Mouse (Mus musculus): ENCODE results near the gene Foxn1. TPM values are rescaled to one million over a fixed set of nuclear protein-coding genes. Genes with fewer than 3 reads are reported as not detected.

Gene Foxn1
- polyA plus RNA-seq, 1 experiment from 2014 or later, result 0.64 TPM

GRCm38 (mm10) chr11:78424352-78424751 is 38.0 kb upstream of the Foxn1 start:
- H3K4me3 ChIP-seq (ENCODE audit: low read depth, low read length), result no peak overlapping the region
- no peak overlapping the region for H3K4me2 ChIP-seq (replicated peaks; ENCODE audit: low read depth, low read length)
- H3K9ac ChIP-seq (replicated peaks; ENCODE audit: low read depth, low read length), result no peak overlapping the region
- no peaks in the 10 kb centered on the region for H3K9me3 ChIP-seq (ENCODE audit: control insufficient read depth, low read depth, low read length)
- no peaks in the 10 kb centered on the region for H3K27me3 ChIP-seq (ENCODE audit: control insufficient read depth, insufficient read depth, low read length)
- H3K36me3 ChIP-seq (ENCODE audit: control insufficient read depth, insufficient read depth, low read length), result no peaks in the 10 kb centered on the region
- no peak for ATAC-seq (ENCODE audit: insufficient number of reproducible peaks, insufficient read depth, low FRiP score, low read depth)
- no peaks in the 10 kb centered on the region for H3K4me1 ChIP-seq (ENCODE audit: control insufficient read depth, insufficient read depth, low read length)
- 75% methylated on average over 2 of the region's 2 CpGs for WGBS
- H3K27ac ChIP-seq (ENCODE audit: low read length), result no peak overlapping the region

DNA sequence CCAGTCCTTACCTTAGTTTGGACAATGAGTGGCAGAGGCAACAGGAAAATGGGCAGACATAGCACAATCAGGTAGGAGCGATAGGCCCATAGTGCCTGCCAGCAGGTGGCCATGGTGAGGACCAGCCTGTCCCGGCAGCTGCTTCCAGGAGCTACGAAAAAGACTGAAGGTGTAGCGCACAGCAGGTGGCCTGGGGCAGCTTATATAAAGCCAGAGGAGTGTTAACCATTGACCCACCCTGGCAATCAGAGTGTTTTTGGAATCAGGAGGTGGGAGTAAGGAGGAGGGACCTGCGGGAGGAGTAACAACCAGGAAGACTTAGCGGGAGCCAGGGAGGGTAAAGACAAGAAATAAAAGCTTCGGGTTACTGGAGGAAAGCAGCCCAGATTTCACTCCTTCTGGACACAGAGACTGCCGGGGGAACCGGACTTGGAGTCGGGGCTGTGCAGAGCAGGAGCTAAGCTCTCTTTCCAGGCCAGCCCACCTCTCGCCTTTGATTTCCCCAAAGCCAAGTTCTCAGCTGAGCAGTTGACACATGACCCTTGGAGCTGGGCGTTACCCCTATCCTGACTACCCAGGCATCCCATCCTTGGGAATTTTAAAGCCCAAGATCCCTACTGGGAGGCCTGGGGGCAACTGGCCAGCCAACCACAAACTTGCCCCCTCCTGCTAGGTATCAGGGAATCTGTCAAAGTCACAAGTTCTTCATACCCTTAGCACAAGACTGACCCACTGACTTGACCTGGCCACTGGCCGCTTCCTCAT is 35.9 kb upstream of the Foxn1 start, which contains the start of gene Slc13a2:
Gene Slc13a2 (minus strand): TSS at position 163 of the 765 bp plus-strand sequence.
- no peak within 1 kb of the TSS for H3K4me3 ChIP-seq (ENCODE audit: low read depth, low read length)
- H3K27me3 ChIP-seq (ENCODE audit: control insufficient read depth, insufficient read depth, low read length), result no peaks in the 10 kb centered on the region
- H3K9me3 ChIP-seq (ENCODE audit: control insufficient read depth, low read depth, low read length), result no peaks in the 10 kb centered on the region
- no peaks in the 10 kb centered on the region for H3K36me3 ChIP-seq (ENCODE audit: control insufficient read depth, insufficient read depth, low read length)
- H3K27ac ChIP-seq (ENCODE audit: low read length), result no peak within 1 kb of the TSS
- no peak for ATAC-seq (ENCODE audit: insufficient number of reproducible peaks, insufficient read depth, low FRiP score, low read depth)
- no peaks in the 10 kb centered on the region for H3K4me1 ChIP-seq (ENCODE audit: control insufficient read depth, insufficient read depth, low read length)
- 21% methylated on average over 13 of the region's 13 CpGs for WGBS
- H3K9ac ChIP-seq (replicated peaks; ENCODE audit: low read depth, low read length), result no peak within 1 kb of the TSS
- no peak within 1 kb of the TSS for H3K4me2 ChIP-seq (replicated peaks; ENCODE audit: low read depth, low read length)

- no peaks in the 10 kb centered on the region for H3K36me3 ChIP-seq (ENCODE audit: control insufficient read depth, insufficient read depth, low read length)
- H3K4me2 ChIP-seq (replicated peaks; ENCODE audit: low read depth, low read length), result no peak overlapping the region
- H3K4me3 ChIP-seq (ENCODE audit: low read depth, low read length), result no peak overlapping the region
- WGBS, result 58% methylated on average over 13 of the region's 13 CpGs
- no peak overlapping the region for H3K27ac ChIP-seq (ENCODE audit: low read length)
- ATAC-seq (ENCODE audit: insufficient number of reproducible peaks, insufficient read depth, low FRiP score, low read depth), result no peak
- H3K9me3 ChIP-seq (ENCODE audit: control insufficient read depth, low read depth, low read length), result no peaks in the 10 kb centered on the region
- no peaks in the 10 kb centered on the region for H3K27me3 ChIP-seq (ENCODE audit: control insufficient read depth, insufficient read depth, low read length)
- H3K4me1 ChIP-seq (ENCODE audit: control insufficient read depth, insufficient read depth, low read length), result no peaks in the 10 kb centered on the region
- no peak overlapping the region for H3K9ac ChIP-seq (replicated peaks; ENCODE audit: low read depth, low read length)
Measured at GRCm38 (mm10) chr11:78421201-78422009, 35.0 kb upstream of the Foxn1 start.

- Histone ChIP-seq H3K4me3 (ENCODE audit: low read depth, low read length) (no peak overlapping the region), H3K9ac (replicated peaks; ENCODE audit: low read depth, low read length) (no peak overlapping the region), H3K27me3 (ENCODE audit: control insufficient read depth, insufficient read depth, low read length) (no peaks in the 10 kb centered on the region), H3K4me2 (replicated peaks; ENCODE audit: low read depth, low read length) (no peak overlapping the region), H3K36me3 (ENCODE audit: control insufficient read depth, insufficient read depth, low read length) (no peaks in the 10 kb centered on the region), H3K9me3 (ENCODE audit: control insufficient read depth, low read depth, low read length) (no peaks in the 10 kb centered on the region), H3K27ac (ENCODE audit: low read length) (no peak overlapping the region), H3K4me1 (ENCODE audit: control insufficient read depth, insufficient read depth, low read length) (no peaks in the 10 kb centered on the region)
- ATAC-seq (ENCODE audit: insufficient number of reproducible peaks, insufficient read depth, low FRiP score, low read depth), result no peak
- 45% methylated on average over 12 of the region's 12 CpGs for WGBS
Measured at GRCm38 (mm10) chr11:78420263-78420889, 34.0 kb upstream of the Foxn1 start.

DNA sequence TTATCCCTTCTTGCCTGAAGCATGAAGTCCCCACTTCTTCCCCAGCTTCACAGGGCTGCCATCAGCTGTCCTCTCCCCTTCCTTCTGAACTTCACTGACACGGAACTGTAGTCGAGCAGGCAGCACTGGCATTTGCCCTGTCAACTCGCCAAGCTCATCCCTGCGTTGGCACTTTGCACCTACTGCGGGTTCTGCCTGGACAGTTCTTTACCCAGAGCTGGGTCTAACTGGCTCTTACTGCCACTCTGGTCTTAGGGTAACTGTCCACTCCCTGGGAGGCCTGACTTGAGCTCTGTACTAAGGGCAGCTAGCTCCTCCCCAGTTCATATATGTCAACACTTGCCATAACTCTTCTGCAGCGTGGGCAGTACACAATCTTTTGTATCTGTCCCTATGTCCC is 30.5 kb upstream of the Foxn1 start:
- Histone ChIP-seq H3K4me2 (replicated peaks; ENCODE audit: low read depth, low read length) (no peak overlapping the region), H3K9ac (replicated peaks; ENCODE audit: low read depth, low read length) (no peak overlapping the region), H3K4me3 (ENCODE audit: low read depth, low read length) (no peak overlapping the region), H3K4me1 (ENCODE audit: control insufficient read depth, insufficient read depth, low read length) (no peaks in the 10 kb centered on the region), H3K27ac (ENCODE audit: low read length) (no peak overlapping the region), H3K27me3 (ENCODE audit: control insufficient read depth, insufficient read depth, low read length) (no peaks in the 10 kb centered on the region), H3K36me3 (ENCODE audit: control insufficient read depth, insufficient read depth, low read length) (no peaks in the 10 kb centered on the region), H3K9me3 (ENCODE audit: control insufficient read depth, low read depth, low read length) (no peaks in the 10 kb centered on the region)
- ATAC-seq (ENCODE audit: insufficient number of reproducible peaks, insufficient read depth, low FRiP score, low read depth), result no peak
- WGBS, result 72% methylated on average over 6 of the region's 6 CpGs

GRCm38 (mm10) chr11:78412861-78413260 is 26.5 kb upstream of the Foxn1 start:
- no peak overlapping the region for H3K27ac ChIP-seq (ENCODE audit: low read length)
- no peak overlapping the region for H3K4me3 ChIP-seq (ENCODE audit: low read depth, low read length)
- H3K9ac ChIP-seq (replicated peaks; ENCODE audit: low read depth, low read length), result no peak overlapping the region
- H3K9me3 ChIP-seq (ENCODE audit: control insufficient read depth, low read depth, low read length), result no peaks in the 10 kb centered on the region
- H3K27me3 ChIP-seq (ENCODE audit: control insufficient read depth, insufficient read depth, low read length), result no peaks in the 10 kb centered on the region
- no peak for ATAC-seq (ENCODE audit: insufficient number of reproducible peaks, insufficient read depth, low FRiP score, low read depth)
- H3K36me3 ChIP-seq (ENCODE audit: control insufficient read depth, insufficient read depth, low read length), result no peaks in the 10 kb centered on the region
- 65% methylated on average over 6 of the region's 6 CpGs for WGBS
- H3K4me1 ChIP-seq (ENCODE audit: control insufficient read depth, insufficient read depth, low read length), result no peaks in the 10 kb centered on the region
- no peak overlapping the region for H3K4me2 ChIP-seq (replicated peaks; ENCODE audit: low read depth, low read length)

- Histone ChIP-seq H3K4me3 (ENCODE audit: low read depth, low read length) (no peak overlapping the region), H3K9me3 (ENCODE audit: control insufficient read depth, low read depth, low read length) (no peaks in the 10 kb centered on the region), H3K9ac (replicated peaks; ENCODE audit: low read depth, low read length) (no peak overlapping the region), H3K4me2 (replicated peaks; ENCODE audit: low read depth, low read length) (no peak overlapping the region), H3K36me3 (ENCODE audit: control insufficient read depth, insufficient read depth, low read length) (no peaks in the 10 kb centered on the region), H3K4me1 (ENCODE audit: control insufficient read depth, insufficient read depth, low read length) (no peaks in the 10 kb centered on the region), H3K27me3 (ENCODE audit: control insufficient read depth, insufficient read depth, low read length) (no peaks in the 10 kb centered on the region), H3K27ac (ENCODE audit: low read length) (no peak overlapping the region)
- no peak for ATAC-seq (ENCODE audit: insufficient number of reproducible peaks, insufficient read depth, low FRiP score, low read depth)
- WGBS, result 74% methylated on average over 6 of the region's 6 CpGs
Measured at GRCm38 (mm10) chr11:78412324-78412850, 26.0 kb upstream of the Foxn1 start.

GRCm38 (mm10) chr11:78411606-78412323 is 25.4 kb upstream of the Foxn1 start:
- Histone ChIP-seq H3K4me2 (replicated peaks; ENCODE audit: low read depth, low read length) (no peak overlapping the region), H3K4me3 (ENCODE audit: low read depth, low read length) (no peak overlapping the region), H3K27me3 (ENCODE audit: control insufficient read depth, insufficient read depth, low read length) (no peaks in the 10 kb centered on the region), H3K36me3 (ENCODE audit: control insufficient read depth, insufficient read depth, low read length) (no peaks in the 10 kb centered on the region), H3K4me1 (ENCODE audit: control insufficient read depth, insufficient read depth, low read length) (no peaks in the 10 kb centered on the region), H3K27ac (ENCODE audit: low read length) (no peak overlapping the region), H3K9me3 (ENCODE audit: control insufficient read depth, low read depth, low read length) (no peaks in the 10 kb centered on the region), H3K9ac (replicated peaks; ENCODE audit: low read depth, low read length) (no peak overlapping the region)
- ATAC-seq (ENCODE audit: insufficient number of reproducible peaks, insufficient read depth, low FRiP score, low read depth), result no peak
- WGBS, result 80% methylated on average over 11 of the region's 11 CpGs
